Mouse (Mus musculus): ENCODE measurements around the gene Cckbr.

GRCm38 (mm10) chr7:105432058-105432457 is 6.5 kb downstream of the Cckbr start:
- TF ChIP-seq CTCF (IDR thresholded peaks at IDR 0.05) (no peak), POLR2A (IDR thresholded peaks at IDR 0.05; ENCODE audit: insufficient read depth, low read depth, low read length) (no peak), EP300 (IDR thresholded peaks at IDR 0.05; ENCODE audit: insufficient read depth, low read depth, low read length) (no peak)

Data from heart, adult 2 months (tissue).